Mouse (Mus musculus) myocyte (in vitro differentiated cells): ENCODE results near the gene Ap5s1.

Experiments used
- CEBPB ChIP-seq: IDR thresholded peaks from 2 replicates; pipeline ENCODE4 v1.6.1; 2011; ENCODE audit warnings: mild to moderate bottlenecking, moderate library complexity; ENCODE audit not compliant: poor library complexity, insufficient read depth, severe bottlenecking
- E2F4 ChIP-seq: IDR thresholded peaks from one replicate; pipeline ENCODE4 v1.6.1; 2011; ENCODE audit warnings: mild to moderate bottlenecking, control low read depth, moderate library complexity; ENCODE audit not compliant: insufficient read depth
- MAX ChIP-seq: IDR thresholded peaks from one replicate; pipeline ENCODE4 v1.6.1; 2011; ENCODE audit warnings: low read depth, mild to moderate bottlenecking, control low read depth
- MYOD1 ChIP-seq, 3 experiments: IDR thresholded peaks; one replicate each; pipeline ENCODE4 v1.6.1; 2011; ENCODE audit warnings: control low read depth in 2 of 3, low read depth in 2 of 3, mild to moderate bottlenecking in 2 of 3, moderate library complexity in 1 of 3; ENCODE audit not compliant: insufficient read length in 2 of 3, control insufficient read depth in 1 of 3
- MYOG ChIP-seq, 3 experiments: IDR thresholded peaks; one replicate each; pipeline ENCODE4 v1.6.1; 2011; ENCODE audit warnings: control low read depth in 2 of 3, low read depth in 2 of 3, mild to moderate bottlenecking in 2 of 3; ENCODE audit not compliant: insufficient read length in 2 of 3, control insufficient read depth in 1 of 3, insufficient read depth in 1 of 3
- POLR2A ChIP-seq: IDR thresholded peaks from one replicate; pipeline ENCODE4 v1.6.1; 2011; ENCODE audit warnings: low read depth, mild to moderate bottlenecking, control low read depth, moderate library complexity; ENCODE audit not compliant: insufficient read length
- POLR2AphosphoS2 ChIP-seq: IDR thresholded peaks from one replicate; pipeline ENCODE4 v1.6.1; 2011; ENCODE audit warnings: low read depth, control low read depth; ENCODE audit not compliant: insufficient read length
- SRF ChIP-seq: IDR thresholded peaks from one replicate; pipeline ENCODE4 v1.6.1; 2011; ENCODE audit warnings: low read depth; ENCODE audit not compliant: control insufficient read depth, insufficient read length
- TCF12 ChIP-seq: IDR thresholded peaks from one replicate; pipeline ENCODE4 v1.6.1; 2011; ENCODE audit warnings: mild to moderate bottlenecking, control low read depth; ENCODE audit not compliant: poor library complexity, insufficient read depth, severe bottlenecking
- TCF3 ChIP-seq: IDR thresholded peaks from one replicate; pipeline ENCODE4 v1.6.1; 2011; ENCODE audit warnings: low read depth, control low read depth; ENCODE audit not compliant: insufficient read length
- USF1 ChIP-seq: IDR thresholded peaks from one replicate; pipeline ENCODE4 v1.6.1; 2011; ENCODE audit warnings: low read depth, mild to moderate bottlenecking, control low read depth, moderate library complexity

- TF ChIP-seq MAX (no peak), POLR2A (no peak), MYOD1 (IDR thresholded peaks at IDR 0.05; ENCODE audit: control insufficient read depth in 1 of 3, insufficient read length in 2 of 3, low read depth in 2 of 3) (no peak), USF1 (no peak), TCF12 (no peak), CEBPB (no peak), MYOG (IDR thresholded peaks at IDR 0.05; ENCODE audit: control insufficient read depth in 1 of 3, insufficient read depth in 1 of 3, insufficient read length in 2 of 3, low read depth in 2 of 3) (no peak), E2F4 (no peak), POLR2AphosphoS2 (peak; percentile 78), TCF3 (no peak), SRF (no peak)
Measured at GRCm38 (mm10) chr2:131201262-131201661, 5.6 kb upstream of the Ap5s1 start.
